Mouse (Mus musculus): ENCODE measurements around the gene Enox1. TPM values are rescaled to one million over a fixed set of nuclear protein-coding genes. Genes with fewer than 3 reads are reported as not detected.

The Enox1 gene
- polyA plus RNA-seq, 2 experiments: 13.5 to 15.6 TPM

DNA sequence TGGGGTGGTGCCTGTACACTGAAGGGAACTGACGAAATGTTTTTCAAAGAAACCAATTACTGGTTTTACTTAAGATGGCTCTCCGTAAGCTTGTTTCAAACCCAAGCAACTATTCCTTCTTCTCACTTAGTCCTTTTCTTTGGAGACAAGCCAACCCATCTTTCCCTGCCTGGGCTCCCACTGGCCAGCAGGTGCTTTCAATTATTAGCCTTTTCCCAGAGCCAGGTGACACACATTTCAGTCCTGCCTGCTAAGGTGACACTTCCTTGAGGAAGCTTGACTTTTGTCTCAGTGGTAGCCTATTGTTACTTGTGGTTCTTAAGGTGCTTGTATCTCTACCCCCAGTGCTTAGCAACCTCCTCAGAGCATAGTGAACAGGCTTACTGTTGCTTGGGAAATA, 231.3 kb downstream of the Enox1 start:
- WGBS: 67% methylated on average over 2 of the region's 2 CpGs
- H3K9ac ChIP-seq (ENCODE audit: low read depth, low read length, severe bottlenecking): no peak overlapping the region
- H3K4me3 ChIP-seq (replicated peaks; ENCODE audit: low read length): no peak overlapping the region
- ATAC-seq (ENCODE audit: low FRiP score, low read depth) (no peak), DNase-seq (ENCODE audit: low spot score) (no peak)
- TF ChIP-seq POLR2A (IDR thresholded peaks at IDR 0.05; ENCODE audit: borderline replicate concordance, extremely low read depth, insufficient read depth, insufficient read length): no peak
- H3K27ac ChIP-seq (replicated peaks; ENCODE audit: low read depth, low read length): no peak overlapping the region
- H3K36me3 ChIP-seq (ENCODE audit: control insufficient read depth, insufficient read depth, low read length): no peaks in the 10 kb centered on the region
- H3K9me3 ChIP-seq (ENCODE audit: control insufficient read depth, low read length): no peaks in the 10 kb centered on the region
- H3K27me3 ChIP-seq (ENCODE audit: control insufficient read depth, insufficient read depth, low read length): no peaks in the 10 kb centered on the region
- H3K4me2 ChIP-seq (replicated peaks; ENCODE audit: low read depth, low read length, severe bottlenecking): no peak overlapping the region
- no peaks in the 10 kb centered on the region for H3K4me1 ChIP-seq (ENCODE audit: control insufficient read depth, insufficient read depth, low read length)

DNA sequence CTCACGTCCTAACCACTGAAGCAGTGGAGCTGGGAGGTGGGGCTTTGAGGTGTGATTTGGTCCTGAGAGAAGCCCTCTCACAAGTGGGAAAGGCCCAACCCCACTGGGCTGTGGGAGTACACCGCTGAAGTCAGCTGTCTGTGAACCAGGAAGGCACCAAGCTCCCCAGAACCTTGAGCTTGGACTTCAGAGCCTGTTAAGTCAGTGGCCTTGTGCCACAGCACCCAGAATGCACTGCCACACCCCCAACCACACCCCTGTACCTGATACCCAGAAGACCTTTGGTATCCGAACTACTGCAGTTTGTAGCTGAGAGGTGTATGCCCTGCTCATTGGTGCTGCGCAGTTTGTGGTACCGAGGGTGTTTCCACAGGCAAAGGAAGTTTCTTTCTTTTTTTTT, 232.7 kb downstream of the Enox1 start:
- Histone ChIP-seq H3K4me3 (replicated peaks; ENCODE audit: low read length) (no peak overlapping the region), H3K36me3 (ENCODE audit: control insufficient read depth, insufficient read depth, low read length) (no peaks in the 10 kb centered on the region), H3K4me1 (ENCODE audit: control insufficient read depth, insufficient read depth, low read length) (no peaks in the 10 kb centered on the region), H3K9ac (ENCODE audit: low read depth, low read length, severe bottlenecking) (no peak overlapping the region), H3K27me3 (ENCODE audit: control insufficient read depth, insufficient read depth, low read length) (no peaks in the 10 kb centered on the region), H3K9me3 (ENCODE audit: control insufficient read depth, low read length) (no peaks in the 10 kb centered on the region), H3K4me2 (replicated peaks; ENCODE audit: low read depth, low read length, severe bottlenecking) (no peak overlapping the region), H3K27ac (replicated peaks; ENCODE audit: low read depth, low read length) (no peak overlapping the region)
- no peak for DNase-seq (ENCODE audit: low spot score)
- TF ChIP-seq POLR2A (IDR thresholded peaks at IDR 0.05; ENCODE audit: borderline replicate concordance, extremely low read depth, insufficient read depth, insufficient read length): no peak
- 86% methylated on average over 5 of the region's 5 CpGs for WGBS
- no peak for ATAC-seq (ENCODE audit: low FRiP score, low read depth)

DNA sequence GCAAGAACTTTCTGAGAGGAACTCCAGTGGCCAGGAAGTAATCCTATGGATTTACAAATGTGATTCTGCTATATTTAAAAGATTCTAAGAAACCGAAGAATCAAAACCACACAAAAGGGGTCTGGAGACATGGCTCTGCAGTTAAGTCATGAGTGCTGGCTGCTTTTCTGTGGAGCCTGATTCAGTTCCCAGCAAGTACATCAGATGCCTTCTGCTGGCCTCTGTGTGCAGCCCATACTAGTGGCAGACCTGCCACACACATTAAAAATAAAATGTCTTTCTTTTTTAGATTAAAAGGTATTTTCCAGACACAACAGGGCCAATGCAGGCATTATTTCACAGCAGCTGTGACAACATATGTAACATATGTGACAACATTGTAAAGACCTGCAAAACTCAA, 235.9 kb downstream of the Enox1 start:
- Histone ChIP-seq H3K36me3 (ENCODE audit: control insufficient read depth, insufficient read depth, low read length) (no peaks in the 10 kb centered on the region), H3K4me2 (replicated peaks; ENCODE audit: low read depth, low read length, severe bottlenecking) (no peak overlapping the region), H3K9ac (ENCODE audit: low read depth, low read length, severe bottlenecking) (no peak overlapping the region), H3K9me3 (ENCODE audit: control insufficient read depth, low read length) (no peaks in the 10 kb centered on the region), H3K27me3 (ENCODE audit: control insufficient read depth, insufficient read depth, low read length) (no peaks in the 10 kb centered on the region), H3K4me3 (replicated peaks; ENCODE audit: low read length) (no peak overlapping the region), H3K4me1 (ENCODE audit: control insufficient read depth, insufficient read depth, low read length) (peaks cover 5% of the 10 kb centered on the region; the same call in 1 of the 2 replicates), H3K27ac (replicated peaks; ENCODE audit: low read depth, low read length) (no peak overlapping the region)
- ATAC-seq (ENCODE audit: low FRiP score, low read depth) (no peak), DNase-seq (ENCODE audit: low spot score) (no peak)
- TF ChIP-seq POLR2A (IDR thresholded peaks at IDR 0.05; ENCODE audit: borderline replicate concordance, extremely low read depth, insufficient read depth, insufficient read length): no peak
- WGBS: 66% methylated on average over 1 of the region's 1 CpGs

DNA sequence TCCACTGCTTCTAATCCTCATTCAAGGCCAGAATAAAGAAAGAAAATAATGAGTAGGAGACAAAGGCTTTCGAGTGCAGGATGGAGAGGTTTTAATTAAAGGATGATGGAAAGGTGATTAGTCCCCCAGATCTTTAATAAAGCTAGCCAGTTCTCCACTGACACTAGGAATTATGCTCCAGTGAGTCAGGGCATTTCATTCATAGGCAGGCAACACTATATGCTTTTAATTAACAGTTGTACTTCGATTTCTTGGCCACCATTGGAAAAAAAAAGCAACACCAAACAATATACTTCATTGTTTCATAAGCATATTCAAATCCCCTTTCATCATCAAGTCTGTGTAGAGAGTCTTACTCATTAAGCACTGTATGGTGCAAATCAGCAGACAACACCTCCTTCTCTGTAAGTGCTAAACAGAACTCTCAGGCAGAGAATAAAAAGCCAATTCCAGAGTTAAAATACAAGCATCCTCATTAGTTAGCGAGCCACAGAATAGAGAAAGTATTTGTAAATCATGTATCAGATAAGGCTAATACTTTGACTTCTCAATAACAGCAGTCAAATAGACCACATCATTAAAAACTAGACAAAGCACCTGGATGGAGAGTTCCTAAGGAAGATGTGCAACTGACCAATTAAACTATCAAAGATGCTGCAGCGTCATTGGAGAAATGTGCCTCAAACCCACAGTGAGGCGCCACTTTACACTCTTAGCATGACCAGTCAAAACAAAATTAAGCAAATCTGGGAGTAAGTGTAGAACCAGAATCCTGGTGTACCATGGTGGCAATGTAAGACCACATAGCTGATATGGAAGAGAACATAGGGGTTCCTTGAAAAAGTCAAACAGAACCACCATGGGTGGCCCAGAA, 249.9 kb downstream of the Enox1 start:
- Histone ChIP-seq H3K4me1 (ENCODE audit: control insufficient read depth, insufficient read depth, low read length) (no peaks in the 10 kb centered on the region), H3K9ac (ENCODE audit: low read depth, low read length, severe bottlenecking) (no peak overlapping the region), H3K4me3 (replicated peaks; ENCODE audit: low read length) (no peak overlapping the region), H3K27me3 (ENCODE audit: control insufficient read depth, insufficient read depth, low read length) (no peaks in the 10 kb centered on the region), H3K27ac (replicated peaks; ENCODE audit: low read depth, low read length) (no peak overlapping the region), H3K4me2 (replicated peaks; ENCODE audit: low read depth, low read length, severe bottlenecking) (no peak overlapping the region), H3K36me3 (ENCODE audit: control insufficient read depth, insufficient read depth, low read length) (no peaks in the 10 kb centered on the region), H3K9me3 (ENCODE audit: control insufficient read depth, low read length) (no peaks in the 10 kb centered on the region)
- ATAC-seq (ENCODE audit: low FRiP score, low read depth): no peak
- no peak for TF ChIP-seq POLR2A (IDR thresholded peaks at IDR 0.05; ENCODE audit: borderline replicate concordance, extremely low read depth, insufficient read depth, insufficient read length)
- WGBS: 74% methylated on average over 5 of the region's 5 CpGs
- no peak for DNase-seq (ENCODE audit: low spot score)

- WGBS: 85% methylated on average over 8 of the region's 8 CpGs
- no peaks in the 10 kb centered on the region for H3K36me3 ChIP-seq (ENCODE audit: control insufficient read depth, insufficient read depth, low read length)
- no peak overlapping the region for H3K4me3 ChIP-seq (replicated peaks; ENCODE audit: low read length)
- no peak overlapping the region for H3K9ac ChIP-seq (ENCODE audit: low read depth, low read length, severe bottlenecking)
- TF ChIP-seq POLR2A (IDR thresholded peaks at IDR 0.05; ENCODE audit: borderline replicate concordance, extremely low read depth, insufficient read depth, insufficient read length): no peak
- ATAC-seq (ENCODE audit: low FRiP score, low read depth) (no peak), DNase-seq (ENCODE audit: low spot score) (no peak)
- no peak overlapping the region for H3K27ac ChIP-seq (replicated peaks; ENCODE audit: low read depth, low read length)
- H3K27me3 ChIP-seq (ENCODE audit: control insufficient read depth, insufficient read depth, low read length): no peaks in the 10 kb centered on the region
- H3K4me1 ChIP-seq (ENCODE audit: control insufficient read depth, insufficient read depth, low read length): no peaks in the 10 kb centered on the region
- H3K4me2 ChIP-seq (replicated peaks; ENCODE audit: low read depth, low read length, severe bottlenecking): no peak overlapping the region
- H3K9me3 ChIP-seq (ENCODE audit: control insufficient read depth, low read length): no peaks in the 10 kb centered on the region
Measured at GRCm38 (mm10) chr14:77409271-77409940, 252.8 kb downstream of the Enox1 start.
